Mouse (Mus musculus): Measurements from ENCODE around the gene Shc4. TPM values are rescaled to one million over a fixed set of nuclear protein-coding genes. Genes with fewer than 3 reads are reported as not detected.

Gene Shc4
- polyA plus RNA-seq (2014; fragmentation: Illumina TruSeq; extraction: RNeasy Lipid Tissue Mini Kit (QIAGEN cat#74804)) = 2.1 TPM

DNA sequence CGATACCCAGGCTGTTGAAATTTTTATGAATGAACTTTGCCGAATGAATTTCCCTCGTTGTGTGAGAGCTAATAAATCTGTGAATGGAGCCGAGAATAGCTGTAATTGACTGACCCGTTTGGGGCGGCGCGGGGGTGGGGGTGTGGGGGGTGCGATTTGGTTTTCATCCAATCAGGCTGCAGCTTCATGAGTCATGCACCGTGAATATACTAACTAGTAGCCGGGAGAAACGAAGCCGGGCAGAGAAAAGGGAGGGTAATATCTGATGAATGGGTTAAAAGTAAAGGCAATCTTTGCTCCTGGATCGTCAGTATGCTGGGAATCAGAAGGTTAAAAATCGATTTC, at the start of gene Shc4:
Gene Shc4, minus strand, starts transcription at position 63 of the 345 bp plus-strand sequence.

DNA sequence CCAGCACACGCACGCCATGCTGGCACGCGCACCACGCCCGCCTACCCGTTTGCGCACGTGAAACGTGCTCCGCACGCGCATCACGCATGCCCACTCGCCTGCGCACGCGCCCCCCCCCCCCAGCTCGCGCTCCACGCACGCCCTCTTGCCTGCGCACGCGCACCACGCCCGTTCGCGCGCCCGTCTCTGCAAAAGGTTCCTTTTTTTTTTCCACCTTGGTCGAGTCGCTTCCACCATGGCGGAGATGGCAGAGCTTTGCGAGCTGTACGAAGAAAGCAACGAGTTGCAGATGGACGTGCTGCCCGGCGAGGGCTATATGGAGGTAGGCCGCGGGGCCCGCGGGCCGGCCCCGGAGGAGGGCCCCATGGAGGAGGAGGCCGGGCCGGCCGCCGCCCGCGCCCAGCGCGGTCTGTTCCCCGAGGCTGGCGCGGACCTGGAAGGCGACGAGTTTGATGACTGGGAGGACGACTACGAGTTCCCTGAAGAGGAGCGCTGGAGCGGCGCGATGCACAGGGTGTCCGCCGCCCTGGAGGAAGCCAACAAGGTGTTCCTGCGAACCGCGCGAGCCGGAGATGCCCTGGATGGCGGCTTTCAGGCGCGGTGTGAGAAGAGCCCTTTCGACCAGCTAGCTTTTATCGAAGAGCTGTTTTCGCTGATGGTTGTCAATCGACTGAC, 50.9 kb downstream of the Shc4 start, which contains the start of gene Eid1:
Gene Eid1, plus strand, starts transcription at position 139 of the 675 bp plus-strand sequence.

DNA sequence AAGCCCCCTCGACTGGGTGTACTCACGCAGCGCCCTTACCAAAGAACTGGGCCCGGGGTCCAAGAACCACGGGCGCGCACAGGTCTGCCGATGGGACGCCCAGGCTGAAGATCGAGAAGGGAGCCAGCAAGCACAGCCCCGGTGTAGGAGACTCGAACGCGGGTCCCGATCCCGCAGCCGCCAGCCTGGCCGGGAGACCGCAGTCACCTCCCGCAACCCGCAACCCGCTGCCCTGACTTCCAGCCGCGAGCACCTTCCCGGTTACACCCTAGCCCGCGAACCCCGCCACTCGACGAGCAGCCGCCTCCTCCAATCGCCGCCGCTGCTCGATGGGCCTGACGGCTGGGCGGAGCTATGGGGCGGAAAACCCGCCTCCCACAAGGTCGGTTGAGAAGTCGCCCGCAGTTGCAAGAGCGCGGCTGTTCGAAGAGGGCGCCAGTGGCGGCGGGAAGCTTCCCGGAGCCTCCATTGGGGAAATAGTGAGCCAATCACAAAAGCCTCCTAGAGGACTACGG, 99.1 kb downstream of the Shc4 start, which contains the start of gene Cep152:
Gene Cep152, minus strand, starts transcription at position 277 of the 515 bp plus-strand sequence.

Other genes with a start within 250 kb of the Shc4 start
- not detected for gene Gm9913, start 219.1 kb downstream of the Shc4 start, polyA plus RNA-seq (2014; fragmentation: Illumina TruSeq; extraction: RNeasy Lipid Tissue Mini Kit (QIAGEN cat#74804))
- gene Fbn1, start 216.2 kb downstream of the Shc4 start, polyA plus RNA-seq (2014; fragmentation: Illumina TruSeq; extraction: RNeasy Lipid Tissue Mini Kit (QIAGEN cat#74804)) = 44.9 TPM
- 1.5 TPM for gene Cep152, start 99.0 kb downstream of the Shc4 start, polyA plus RNA-seq (2014; fragmentation: Illumina TruSeq; extraction: RNeasy Lipid Tissue Mini Kit (QIAGEN cat#74804))
- 626 TPM for gene Eid1, start 51.1 kb downstream of the Shc4 start, polyA plus RNA-seq (2014; fragmentation: Illumina TruSeq; extraction: RNeasy Lipid Tissue Mini Kit (QIAGEN cat#74804))
- 71.1 TPM for gene Secisbp2l, start 58.7 kb upstream of the Shc4 start, polyA plus RNA-seq (2014; fragmentation: Illumina TruSeq; extraction: RNeasy Lipid Tissue Mini Kit (QIAGEN cat#74804))
- 80.7 TPM for gene Galk2, start 135.0 kb upstream of the Shc4 start, polyA plus RNA-seq (2014; fragmentation: Illumina TruSeq; extraction: RNeasy Lipid Tissue Mini Kit (QIAGEN cat#74804))
- gene Cops2, start 135.0 kb upstream of the Shc4 start, polyA plus RNA-seq (2014; fragmentation: Illumina TruSeq; extraction: RNeasy Lipid Tissue Mini Kit (QIAGEN cat#74804)) = 695 TPM

All from ovary, adult 10 weeks (tissue).